11 mouse cellular contexts compared by ENCODE assay signal in the genomic region with DNA sequence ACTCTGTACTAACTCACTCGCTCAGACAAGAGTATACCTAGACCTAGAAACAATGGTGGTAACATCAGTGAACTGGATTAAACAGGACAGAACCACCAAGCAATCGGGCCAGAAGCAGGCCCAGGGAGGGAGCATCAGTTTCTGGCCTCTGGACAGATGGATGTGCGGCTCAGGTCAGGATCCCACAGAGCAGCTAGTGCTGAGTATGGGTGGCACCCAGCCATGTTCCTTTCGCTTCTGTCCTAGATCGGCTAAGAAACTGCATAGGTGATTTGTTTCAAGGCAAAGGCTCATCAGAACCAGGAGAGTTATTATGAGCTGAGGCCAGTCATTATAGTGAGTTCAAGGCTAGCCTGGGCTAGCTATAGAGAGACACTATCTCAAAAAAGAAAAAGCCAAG.
"Had no signal": no experiment of that assay in that cellular context is flagged by ENCODE, and none has a peak within 500 bp of the region (broad histone marks: within the 10 kb centered on the region; RNA-seq: fewer than 3 reads in every experiment).

No protein-coding gene starts in this region.

- H3K4me2 ChIP-seq: kidney, embryonic 15.5 days; limb, embryonic 13.5 days; neural tube, embryonic 12.5 days had no signal

- H3K36me3 ChIP-seq: kidney, embryonic 15.5 days; limb, embryonic 13.5 days; neural tube, embryonic 12.5 days had no signal

- H3K4me1 ChIP-seq: limb, embryonic 13.5 days; neural tube, embryonic 12.5 days had no signal

- H3K27ac ChIP-seq: kidney, embryonic 15.5 days; limb, embryonic 13.5 days; liver, embryonic 14.5 days; neural tube, embryonic 12.5 days; stomach, postnatal 0 days had no signal

- H3K9ac ChIP-seq: kidney, embryonic 15.5 days; limb, embryonic 13.5 days; liver, embryonic 14.5 days; neural tube, embryonic 12.5 days had no signal

- H3K4me3 ChIP-seq: kidney, embryonic 15.5 days; limb, embryonic 13.5 days; neural tube, embryonic 12.5 days had no signal

- H3K27me3 ChIP-seq: kidney, embryonic 15.5 days; limb, embryonic 13.5 days; neural tube, embryonic 12.5 days had no signal

- DNase-seq: kidney, postnatal 14 days; left cerebral cortex, postnatal 4 days; lung, adult 18-20 months; midbrain, embryonic 14.5 days; thymus, adult 18-20 months; thymus, postnatal 14 days had no signal

- H3K9me3 ChIP-seq: kidney, embryonic 15.5 days; limb, embryonic 13.5 days; neural tube, embryonic 12.5 days had no signal
